In the genomic region with DNA sequence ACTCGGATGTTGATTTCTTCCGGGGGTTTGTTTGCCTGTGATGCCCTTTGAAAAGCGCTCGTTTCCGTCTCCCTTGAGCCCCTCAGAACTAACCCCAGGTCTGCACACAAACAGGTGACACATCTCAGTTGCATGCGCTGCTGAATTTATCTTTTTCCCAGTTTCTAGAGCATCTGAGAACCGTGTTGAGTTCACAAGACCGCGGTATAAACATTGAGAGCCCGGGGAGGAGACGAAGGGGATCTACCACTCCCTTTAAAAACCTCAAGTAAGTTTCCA, we compare ENCODE assay signal across 8 mouse cellular contexts. TPM values are rescaled to one million over a fixed set of nuclear protein-coding genes. Genes with fewer than 3 reads are reported as not detected.
DNase-seq lines count a peak whose midpoint lies in the region; ATAC-seq and TF ChIP-seq lines count a peak whose summit lies in the region.

No protein-coding gene starts in this region.

- H3K9me3 ChIP-seq in heart, embryonic 14.5 days (ENCODE audit: control insufficient read depth, low read length), result no peaks in the 10 kb centered on the region
- H3K9me3 ChIP-seq in MEL (replicated peaks; ENCODE audit: insufficient read depth, low read length), result no peaks in the 10 kb centered on the region
- no peaks in the 10 kb centered on the region for H3K9me3 ChIP-seq in heart, postnatal 0 days (replicated peaks; ENCODE audit: control insufficient read depth, low read length)
- no peaks in the 10 kb centered on the region for H3K9me3 ChIP-seq in megakaryocyte, embryonic 14.5 days

- H3K79me2 ChIP-seq in MEL (ENCODE audit: control insufficient read depth, insufficient read depth, low read length, poor library complexity), result peaks cover 8% of the 10 kb centered on the region

- peak overlapping the region; percentile 79 for H3K4me2 ChIP-seq in heart, embryonic 14.5 days (ENCODE audit: low read length)
- H3K4me2 ChIP-seq in heart, postnatal 0 days (ENCODE audit: low read depth, low read length), result peak overlapping the region; percentile 79

- 0 out of 2 replicates have a peak, but pooled peaks have one; percentile 4 for ATAC-seq in heart, embryonic 14.5 days (ENCODE audit: insufficient number of reproducible peaks, insufficient read depth, low FRiP score, low read depth)
- ATAC-seq in heart, postnatal 0 days (ENCODE audit: insufficient read depth, low read depth), result no peak

- 0% methylated on average over 11 of the region's 11 CpGs for WGBS in heart, embryonic 14.5 days
- WGBS in heart, postnatal 0 days, result under 1% methylated on average over 11 of the region's 11 CpGs

- H3K4me3 ChIP-seq in heart, embryonic 14.5 days (ENCODE audit: control insufficient read depth in 1 of 2, insufficient read depth in 1 of 2, low read depth in 1 of 2, low read length in 2 of 2), result peak overlapping the region; percentile 78 to 86
- peak overlapping the region; percentile 97 to 99 for H3K4me3 ChIP-seq in MEL (ENCODE audit: control insufficient read depth in 1 of 2, insufficient read depth in 1 of 2, low read depth in 2 of 2, low read length in 2 of 2)
- peak overlapping the region; percentile 92 for H3K4me3 ChIP-seq in heart, postnatal 0 days (ENCODE audit: low read depth, low read length)
- peak overlapping the region; percentile 95 for H3K4me3 ChIP-seq in megakaryocyte, embryonic 14.5 days (replicated peaks)

- TF ChIP-seq POLR2A in MEL (IDR thresholded peaks at IDR 0.05; ENCODE audit: control insufficient read depth in 1 of 2, insufficient read depth in 1 of 2, low read depth in 1 of 2, low read length in 2 of 2, poor library complexity in 1 of 2), result no peak

- H3K27ac ChIP-seq in heart, embryonic 14.5 days (replicated peaks in 1 of 2; ENCODE audit: control insufficient read depth in 1 of 2, insufficient read depth in 1 of 2, low read depth in 2 of 2, low read length in 2 of 2), result peak overlapping the region; percentile 85 to 89
- peak overlapping the region; percentile 69 for H3K27ac ChIP-seq in MEL (ENCODE audit: control insufficient read depth, low read depth, low read length)
- H3K27ac ChIP-seq in heart, postnatal 0 days (ENCODE audit: low read depth), result peak overlapping the region; percentile 98

- peaks cover 0 to 4% of the 10 kb centered on the region in 2 experiments; a peak in 2 of 4 replicates for H3K4me1 ChIP-seq in heart, embryonic 14.5 days (ENCODE audit: control insufficient read depth in 2 of 2, insufficient read depth in 2 of 2, low read length in 2 of 2)
- H3K4me1 ChIP-seq in MEL (ENCODE audit: control insufficient read depth in 1 of 2, insufficient read depth in 2 of 2, low read length in 2 of 2), result peaks cover 4 to 13% of the 10 kb centered on the region in 2 experiments
- peaks cover 3% of the 10 kb centered on the region; the same call in 1 of the 2 replicates for H3K4me1 ChIP-seq in heart, postnatal 0 days (ENCODE audit: control insufficient read depth, insufficient read depth)
- H3K4me1 ChIP-seq in megakaryocyte, embryonic 14.5 days, result peaks cover 16% of the 10 kb centered on the region

- peaks cover 37% of the 10 kb centered on the region for H3K36me3 ChIP-seq in heart, embryonic 14.5 days (ENCODE audit: control insufficient read depth, insufficient read depth, low read length)
- peaks cover 0 to 23% of the 10 kb centered on the region in 2 experiments; a peak in 2 of 4 replicates for H3K36me3 ChIP-seq in MEL (ENCODE audit: control insufficient read depth in 1 of 2, insufficient read depth in 2 of 2, low read length in 2 of 2)
- H3K36me3 ChIP-seq in heart, postnatal 0 days (replicated peaks; ENCODE audit: control insufficient read depth, insufficient read depth, low read length), result peaks cover 29% of the 10 kb centered on the region
- H3K36me3 ChIP-seq in megakaryocyte, embryonic 14.5 days (replicated peaks; ENCODE audit: low read length), result peaks cover 38% of the 10 kb centered on the region

- no peak for TF ChIP-seq RAD21 in MEL (IDR thresholded peaks at IDR 0.05; ENCODE audit: low read depth, low read length)

- H3K27me3 ChIP-seq in heart, embryonic 14.5 days (ENCODE audit: control insufficient read depth, insufficient read depth, low read length), result no peaks in the 10 kb centered on the region
- H3K27me3 ChIP-seq in MEL (ENCODE audit: control insufficient read depth in 1 of 2, insufficient read depth in 2 of 2, low read length in 2 of 2), result no peaks in the 10 kb centered on the region
- H3K27me3 ChIP-seq in heart, postnatal 0 days (ENCODE audit: control insufficient read depth, insufficient read depth, low read length), result no peaks in the 10 kb centered on the region
- H3K27me3 ChIP-seq in megakaryocyte, embryonic 14.5 days (replicated peaks), result no peaks in the 10 kb centered on the region

- no peak for TF ChIP-seq CTCF in MEL (IDR thresholded peaks at IDR 0.05 in 2 of 3, conservative IDR thresholded peaks at IDR 0.05 in 1 of 3; ENCODE audit: control insufficient read depth in 1 of 3, insufficient read depth in 1 of 3, low read depth in 2 of 3, low read length in 3 of 3, poor library complexity in 1 of 3, severe bottlenecking in 1 of 3)
- TF ChIP-seq CTCF in heart, postnatal 0 days (IDR thresholded peaks at IDR 0.05; ENCODE audit: low read depth), result no peak

- H3K9ac ChIP-seq in heart, embryonic 14.5 days (ENCODE audit: low read length), result peak overlapping the region; percentile 86
- peak overlapping the region; percentile 95 for H3K9ac ChIP-seq in MEL (ENCODE audit: control insufficient read depth, low read depth, low read length, poor library complexity, severe bottlenecking)
- peak overlapping the region; percentile 96 for H3K9ac ChIP-seq in heart, postnatal 0 days (replicated peaks; ENCODE audit: low read depth, low read length)

- intact Hi-C loops in heart, postnatal 14 days (cut with DNase I), result loop anchor here (10.0 kb wide), 1 partner anchor 515 kb away; no protein-coding TSS in a partner anchor

- no peak for DNase-seq in heart, postnatal 14 days
- DNase-seq in MEL (ENCODE audit: low read depth, low spot score), result no peak
- no peak for DNase-seq in heart, postnatal 0 days (ENCODE audit: low spot score)
- no peak for DNase-seq in left cerebral cortex, adult 11 months (ENCODE audit: low spot score)
- DNase-seq in right cerebral cortex, adult 18-20 months, result no peak
- no peak for DNase-seq in gastrocnemius, postnatal 25 days

- no peak for TF ChIP-seq EP300 in MEL (IDR thresholded peaks at IDR 0.05; ENCODE audit: low read depth in 1 of 2, low read length in 2 of 2)
- no peak for TF ChIP-seq EP300 in heart, postnatal 0 days (IDR thresholded peaks at IDR 0.05; ENCODE audit: low read depth)

TF ChIP-seq in MEL, 35 proteins besides CTCF, POLR2A, EP300 and RAD21:
- no peak for TF ChIP-seq MEF2A (IDR thresholded peaks at IDR 0.05; ENCODE audit: extremely low read depth, insufficient replicate concordance, low read depth, low read length, poor library complexity, severe bottlenecking)
- no peak for TF ChIP-seq NRF1 (IDR thresholded peaks at IDR 0.05; ENCODE audit: insufficient read depth, low read depth, low read length, poor library complexity, severe bottlenecking)
- TF ChIP-seq MAX (IDR thresholded peaks at IDR 0.05; ENCODE audit: low read length), result no peak
- no peak for TF ChIP-seq BHLHE40 (IDR thresholded peaks at IDR 0.05; ENCODE audit: borderline replicate concordance, low read depth, low read length)
- TF ChIP-seq MYB (IDR thresholded peaks at IDR 0.05; ENCODE audit: low read depth, low read length), result no peak
- no peak for TF ChIP-seq ZMIZ1 (IDR thresholded peaks at IDR 0.05; ENCODE audit: low read depth, low read length)
- no peak for TF ChIP-seq POLR2AphosphoS5 (IDR thresholded peaks at IDR 0.05; ENCODE audit: borderline replicate concordance, low read depth, low read length)
- TF ChIP-seq TAL1 (IDR thresholded peaks at IDR 0.05; ENCODE audit: low read length), result no peak
- no peak for TF ChIP-seq TCF12 (IDR thresholded peaks at IDR 0.05; ENCODE audit: low read depth, low read length)
- no peak for TF ChIP-seq UBTF (IDR thresholded peaks at IDR 0.05; ENCODE audit: borderline replicate concordance, insufficient read depth, low read depth, low read length)
- no peak for TF ChIP-seq MYC (IDR thresholded peaks at IDR 0.05; ENCODE audit: low read depth, low read length)
- no peak for TF ChIP-seq E2F4 (IDR thresholded peaks at IDR 0.05; ENCODE audit: borderline replicate concordance, low read depth, low read length)
- TF ChIP-seq RCOR1 (IDR thresholded peaks at IDR 0.05; ENCODE audit: low read depth, low read length), result no peak
- no peak for TF ChIP-seq SMC3 (IDR thresholded peaks at IDR 0.05; ENCODE audit: low read depth, low read length)
- TF ChIP-seq MXI1 (IDR thresholded peaks at IDR 0.05; ENCODE audit: low read depth, low read length), result no peak
- TF ChIP-seq ZKSCAN1 (IDR thresholded peaks at IDR 0.05; ENCODE audit: low read depth, low read length), result no peak
- no peak for TF ChIP-seq ETS1 (IDR thresholded peaks at IDR 0.05; ENCODE audit: low read depth, low read length)
TF ChIP-seq in MEL: peak in this region for 0.

RNA-seq across cellular contexts. Expression of a gene that starts 0.5 kb away (rescaled TPM):
- polyA plus RNA-seq in heart, embryonic 14.5 days (2014; fragmentation: Nextera tagmentation; extraction: Ambion mirVana), result 39.6 and 42.5 TPM in 2 replicates
- total RNA-seq in heart, postnatal 14 days (2021), result 100 to 1,000 TPM; 126 to 129 TPM
- total RNA-seq in MEL (2012; rRNA removed), result 16.6 and 16.9 TPM in 2 replicates
- polyA plus RNA-seq in MEL (2012; ENCODE audit: insufficient read depth in 1 of 2, insufficient read length in 2 of 2, low read depth in 1 of 2, low replicate concordance in 2 of 2, missing spikeins in 1 of 2), result 100 to 1,000 TPM in 1 of 2 experiments, 10 to 100 TPM in 1; 14.2 to 144 TPM
- 32.3 and 64.5 TPM in 2 replicates for total RNA-seq in heart, postnatal 0 days (2014; rRNA removed; ENCODE audit: low replicate concordance)
- 50.0 and 51.9 TPM in 2 replicates for polyA plus RNA-seq in heart, postnatal 0 days (2015; fragmentation: Nextera tagmentation; extraction: Ambion mirVana)
- 3.1 and 11.4 TPM in 2 replicates for polyA plus RNA-seq in megakaryocyte, embryonic 14.5 days (2012; ENCODE audit: insufficient read depth, low replicate concordance)
- total RNA-seq in gastrocnemius, postnatal 25 days (2021), result 10 to 100 TPM; 56.1 to 60.3 TPM
